Mouse (Mus musculus) stomach, embryonic 14.5 days (tissue): ENCODE measurements at regions not wholly inside any gene's neighbourhood (a gene's known extent, or its start where the extent isn't known, plus 50 kb on each side); places are given as distances from the start of the nearest gene placed in this dataset.

Source experiments
- ATAC-seq: fragments of 200-750 bp; cut with Nextera tagmentation; 2 replicates; pipeline ENCODE4 v1.8.0; 2017; ENCODE audit warnings: low read depth, moderate TSS enrichment; ENCODE audit not compliant: insufficient number of reproducible peaks, insufficient read depth, low FRiP score
- H3K27ac ChIP-seq: fragments of 300-500 bp; sonication (generic); 2 replicates; pipeline ENCODE4 v1.5.1; 2014; ENCODE audit warnings: mild to moderate bottlenecking, low read length, moderate library complexity, mixed read lengths
- H3K27me3 ChIP-seq: fragments of 300-500 bp; sonication (generic); 2 replicates; pipeline ENCODE4 v1.6.1; 2014; ENCODE audit warnings: low read length, control low read depth, mixed read lengths; ENCODE audit not compliant: control insufficient read depth, insufficient read depth
- H3K36me3 ChIP-seq: fragments of 300-500 bp; sonication (generic); 2 replicates; pipeline ENCODE4 v1.6.1; 2014; ENCODE audit warnings: mild to moderate bottlenecking, control low read depth, low read length, moderate library complexity, mixed read lengths; ENCODE audit not compliant: control insufficient read depth, insufficient read depth
- H3K4me1 ChIP-seq: fragments of 300-500 bp; sonication (generic); 2 replicates; pipeline ENCODE4 v1.6.1; 2014; ENCODE audit warnings: low read length, control low read depth, mixed read lengths; ENCODE audit not compliant: control insufficient read depth, insufficient read depth
- H3K4me2 ChIP-seq: fragments of 300-500 bp; sonication (generic); replicated peaks from 2 replicates; pipeline ENCODE4 v1.6.1; 2014; ENCODE audit warnings: low read depth, low read length, control low read depth
- H3K4me3 ChIP-seq: fragments of 300-500 bp; sonication (generic); 2 replicates; pipeline ENCODE4 v1.5.1; 2014; ENCODE audit warnings: low read depth, low read length, control low read depth
- H3K9ac ChIP-seq: fragments of 300-500 bp; sonication (generic); replicated peaks from 2 replicates; pipeline ENCODE4 v1.6.1; 2014; ENCODE audit warnings: low read depth, mild to moderate bottlenecking, control low read depth, low read length, moderate library complexity, mixed read lengths
- H3K9me3 ChIP-seq: fragments of 300-500 bp; sonication (generic); 2 replicates; pipeline ENCODE4 v1.6.1; 2016; ENCODE audit warnings: low read depth, low read length, control low read depth; ENCODE audit not compliant: control insufficient read depth
- WGBS: fragments of 180-500 bp; shearing (Covaris S2); extraction: QIAGEN DNeasy Blood & Tissue Kit; methylation state at CpG from one replicate; pipeline ENCODE4 v1.1.7; 2014; 5-methylcytosine and 5-hydroxymethylcytosine counted together

- no peak overlapping the region for H3K4me3 ChIP-seq
- H3K27ac ChIP-seq = no peak overlapping the region
- H3K4me1 ChIP-seq = no peaks in the 10 kb centered on the region
- H3K4me2 ChIP-seq = no peak overlapping the region
- no peaks in the 10 kb centered on the region for H3K9me3 ChIP-seq
- H3K36me3 ChIP-seq = no peaks in the 10 kb centered on the region
- no peak for ATAC-seq
- H3K27me3 ChIP-seq = no peaks in the 10 kb centered on the region
- H3K9ac ChIP-seq = no peak overlapping the region
- WGBS = 68% methylated on average over 4 of the region's 4 CpGs
These were observed 420.3 kb upstream of the Syt1 start for GRCm38 (mm10) chr10:109431112-109431511.

GRCm38 (mm10) chr10:109427878-109428277 lies 417.1 kb upstream of the Syt1 start:
- H3K9me3 ChIP-seq = no peaks in the 10 kb centered on the region
- no peak overlapping the region for H3K9ac ChIP-seq
- H3K27ac ChIP-seq = no peak overlapping the region
- H3K36me3 ChIP-seq = no peaks in the 10 kb centered on the region
- no peak overlapping the region for H3K4me2 ChIP-seq
- 81% methylated on average over 3 of the region's 3 CpGs for WGBS
- H3K4me1 ChIP-seq = no peaks in the 10 kb centered on the region
- no peak overlapping the region for H3K4me3 ChIP-seq
- ATAC-seq = no peak
- no peaks in the 10 kb centered on the region for H3K27me3 ChIP-seq

- Histone ChIP-seq H3K9ac (no peak overlapping the region), H3K27me3 (no peaks in the 10 kb centered on the region), H3K36me3 (no peaks in the 10 kb centered on the region), H3K4me2 (no peak overlapping the region), H3K4me3 (no peak overlapping the region), H3K4me1 (no peaks in the 10 kb centered on the region), H3K9me3 (no peaks in the 10 kb centered on the region), H3K27ac (no peak overlapping the region)
- ATAC-seq = no peak
- 41% methylated on average over 3 of the region's 3 CpGs for WGBS
These were observed 396.2 kb upstream of the Syt1 start for GRCm38 (mm10) chr10:109407011-109407410.

GRCm38 (mm10) chr10:109405116-109405685 lies 394.4 kb upstream of the Syt1 start:
- Histone ChIP-seq H3K9me3 (no peaks in the 10 kb centered on the region), H3K36me3 (no peaks in the 10 kb centered on the region), H3K4me3 (no peak overlapping the region), H3K27ac (no peak overlapping the region), H3K4me2 (no peak overlapping the region), H3K4me1 (no peaks in the 10 kb centered on the region), H3K9ac (no peak overlapping the region), H3K27me3 (no peaks in the 10 kb centered on the region)
- 79% methylated on average over 6 of the region's 6 CpGs for WGBS
- no peak for ATAC-seq

GRCm38 (mm10) chr10:109383758-109384157 lies 373.0 kb upstream of the Syt1 start:
- Histone ChIP-seq H3K4me3 (no peak overlapping the region), H3K4me1 (no peaks in the 10 kb centered on the region), H3K27me3 (no peaks in the 10 kb centered on the region), H3K4me2 (no peak overlapping the region), H3K9ac (no peak overlapping the region), H3K27ac (no peak overlapping the region), H3K36me3 (no peaks in the 10 kb centered on the region), H3K9me3 (no peaks in the 10 kb centered on the region)
- ATAC-seq = no peak
- WGBS = 77% methylated on average over 4 of the region's 4 CpGs

GRCm38 (mm10) chr10:109378846-109379245 lies 368.1 kb upstream of the Syt1 start:
- no peaks in the 10 kb centered on the region for H3K36me3 ChIP-seq
- H3K9ac ChIP-seq = no peak overlapping the region
- H3K4me2 ChIP-seq = no peak overlapping the region
- ATAC-seq = no peak
- WGBS = 86% methylated on average over 4 of the region's 4 CpGs
- H3K27ac ChIP-seq = no peak overlapping the region
- H3K9me3 ChIP-seq = no peaks in the 10 kb centered on the region
- no peaks in the 10 kb centered on the region for H3K4me1 ChIP-seq
- no peak overlapping the region for H3K4me3 ChIP-seq
- H3K27me3 ChIP-seq = no peaks in the 10 kb centered on the region

GRCm38 (mm10) chr10:109360161-109360560 lies 349.4 kb upstream of the Syt1 start:
- 62% methylated on average over 1 of the region's 1 CpGs for WGBS
- H3K36me3 ChIP-seq = no peaks in the 10 kb centered on the region
- H3K4me3 ChIP-seq = no peak overlapping the region
- ATAC-seq = no peak
- H3K27ac ChIP-seq = no peak overlapping the region
- no peaks in the 10 kb centered on the region for H3K27me3 ChIP-seq
- no peak overlapping the region for H3K9ac ChIP-seq
- H3K4me1 ChIP-seq = no peaks in the 10 kb centered on the region
- H3K4me2 ChIP-seq = no peak overlapping the region
- H3K9me3 ChIP-seq = no peaks in the 10 kb centered on the region

- H3K36me3 ChIP-seq = no peaks in the 10 kb centered on the region
- no peak overlapping the region for H3K4me3 ChIP-seq
- H3K9ac ChIP-seq = no peak overlapping the region
- H3K27ac ChIP-seq = no peak overlapping the region
- no peak for ATAC-seq
- 62% methylated on average over 6 of the region's 6 CpGs for WGBS
- H3K4me1 ChIP-seq = no peaks in the 10 kb centered on the region
- H3K4me2 ChIP-seq = no peak overlapping the region
- H3K9me3 ChIP-seq = no peaks in the 10 kb centered on the region
- H3K27me3 ChIP-seq = no peaks in the 10 kb centered on the region
These were observed 348.0 kb upstream of the Syt1 start for GRCm38 (mm10) chr10:109358812-109359211.

- H3K4me3 ChIP-seq = no peak overlapping the region
- no peak for ATAC-seq
- 80% methylated on average over 7 of the region's 7 CpGs for WGBS
These were observed 322.1 kb upstream of the Syt1 start for GRCm38 (mm10) chr10:109332846-109333386.

More at GRCm38 (mm10) chr10:109332846-109333386, 322.1 kb upstream of the Syt1 start:
- H3K9me3 ChIP-seq = no peaks in the 10 kb centered on the region
- H3K9ac ChIP-seq = no peak overlapping the region
- H3K4me1 ChIP-seq = no peaks in the 10 kb centered on the region
- H3K27ac ChIP-seq = no peak overlapping the region
- no peaks in the 10 kb centered on the region for H3K27me3 ChIP-seq
- H3K36me3 ChIP-seq = no peaks in the 10 kb centered on the region
- no peak overlapping the region for H3K4me2 ChIP-seq
